Mouse (Mus musculus) megakaryocyte, embryonic 14.5 days (primary cell): ENCODE data around the gene Parvb.
A peak's percentile ranks its signal among the peaks of the same experiment; 100 is the strongest.

Source experiments
- FLI1 ChIP-seq: IDR thresholded peaks from 2 replicates; pipeline ENCODE4 v1.6.1; 2012; ENCODE audit warnings: low read length, inconsistent platforms, mixed read lengths
- GATA1 ChIP-seq: IDR thresholded peaks from 3 replicates; pipeline ENCODE4 v1.6.1; 2012; ENCODE audit warnings: mixed read lengths, low read length, inconsistent platforms, borderline replicate concordance

GRCm38 (mm10) chr15:84209517-84210412 lies 22.1 kb upstream of the Parvb start:
- TF ChIP-seq GATA1 (peak; percentile 88; the same call in 2 of the 3 replicates), FLI1 (peak; percentile 54; the same call in 1 of the 2 replicates)
